Mouse (Mus musculus): ENCODE data around the gene Dhx15.
"Not testable (repeated sequence)": the region's sequence is repeated elsewhere in the genome, so short reads cannot be mapped to it uniquely, and the experiment has no call there.

Dhx15 gene

GRCm38 (mm10) chr5:52190371-52191179, at the start of gene Dhx15:
Gene Dhx15 (minus strand): TSS chr5:52190514.
- peak; percentile 93 for DNase-seq (ENCODE audit: low spot score)

- DNase-seq (ENCODE audit: low spot score) = no peak
Observed at GRCm38 (mm10) chr5:52238877-52239276, 48.6 kb upstream of the Dhx15 start.

- no peak for DNase-seq (ENCODE audit: low spot score)
Observed at GRCm38 (mm10) chr5:52237956-52238735, 47.8 kb upstream of the Dhx15 start.

DNA sequence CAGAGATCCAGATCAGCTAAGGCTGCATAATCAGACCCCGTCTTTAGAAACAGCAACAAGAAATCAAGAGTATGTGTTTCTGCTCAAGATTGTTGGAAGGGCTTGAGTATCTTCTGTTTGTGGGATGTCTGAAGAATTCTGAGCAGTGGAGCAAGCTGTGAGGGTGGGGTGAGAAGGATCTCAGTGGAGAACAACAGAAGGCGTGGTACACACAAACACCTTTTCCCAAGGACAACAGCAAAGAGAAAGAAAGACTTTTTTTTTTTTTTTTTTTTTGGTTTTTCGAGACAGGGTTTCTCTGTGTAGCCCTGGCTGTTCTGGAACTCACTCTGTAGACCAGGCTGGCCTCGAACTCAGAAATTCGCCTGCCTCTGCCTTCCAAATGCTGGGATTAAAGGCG, 46.3 kb upstream of the Dhx15 start:
- not testable (repeated sequence) for DNase-seq (ENCODE audit: low spot score)

DNA sequence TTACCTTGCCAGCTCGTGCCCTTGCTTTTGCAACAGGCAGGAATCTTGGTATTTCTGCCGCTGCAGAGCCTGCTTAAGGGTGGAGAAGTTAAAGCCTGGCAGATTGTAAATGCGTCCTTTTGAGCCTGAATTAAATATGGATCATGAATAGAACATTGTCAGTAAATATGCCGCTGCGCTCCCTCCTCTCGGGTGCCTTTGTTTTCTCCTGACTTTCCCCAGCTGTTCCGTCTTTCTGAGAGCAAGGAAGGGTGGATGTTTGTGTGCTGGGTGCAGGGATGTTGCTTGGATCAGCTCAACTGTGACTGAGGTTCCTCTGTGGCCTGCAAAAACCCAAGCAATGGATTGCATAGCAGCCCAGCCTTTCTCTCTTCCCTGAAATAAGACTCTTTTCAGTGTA, 44.3 kb upstream of the Dhx15 start:
- no peak for DNase-seq (ENCODE audit: low spot score)

DNA sequence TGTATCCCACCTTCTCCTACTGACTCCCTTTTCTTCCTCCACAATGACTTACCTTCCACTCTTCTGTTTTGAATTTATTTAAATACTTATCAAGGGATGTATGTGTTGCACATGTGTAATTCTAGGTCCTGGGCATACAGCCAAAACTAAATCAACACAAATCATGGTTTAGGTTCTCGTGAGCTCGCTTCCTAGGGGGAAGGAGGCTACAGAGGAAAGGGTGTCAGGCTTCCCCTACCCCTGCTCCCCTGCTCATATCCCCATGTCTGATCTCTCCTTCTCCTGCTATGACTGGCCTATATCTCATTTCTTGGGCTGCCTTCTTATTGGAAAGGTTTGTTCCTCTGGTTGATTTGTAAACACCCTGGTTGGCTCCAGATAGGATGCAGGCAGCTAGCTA, 43.6 kb upstream of the Dhx15 start:
- no peak for DNase-seq (ENCODE audit: low spot score)

DNA sequence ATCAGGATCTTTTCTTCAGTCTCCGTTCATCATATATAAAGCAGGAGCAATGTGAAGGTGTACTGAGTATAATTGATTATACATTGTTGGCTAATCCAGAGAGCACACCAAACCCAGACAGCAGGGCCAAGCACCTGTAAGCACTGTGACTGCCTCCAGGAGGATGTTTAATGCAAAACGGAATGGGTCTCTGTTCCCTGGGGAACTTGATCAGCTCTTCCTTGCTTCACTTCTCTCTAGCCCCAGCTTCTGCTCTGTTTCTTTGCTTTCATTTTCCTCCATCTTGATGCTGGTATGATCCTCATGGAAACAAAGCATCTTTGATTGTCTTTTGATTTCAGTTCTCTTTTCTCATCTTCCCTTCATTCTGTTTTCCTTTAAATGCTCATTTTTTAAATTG, 42.3 kb upstream of the Dhx15 start:
- no peak for DNase-seq (ENCODE audit: low spot score)

DNA sequence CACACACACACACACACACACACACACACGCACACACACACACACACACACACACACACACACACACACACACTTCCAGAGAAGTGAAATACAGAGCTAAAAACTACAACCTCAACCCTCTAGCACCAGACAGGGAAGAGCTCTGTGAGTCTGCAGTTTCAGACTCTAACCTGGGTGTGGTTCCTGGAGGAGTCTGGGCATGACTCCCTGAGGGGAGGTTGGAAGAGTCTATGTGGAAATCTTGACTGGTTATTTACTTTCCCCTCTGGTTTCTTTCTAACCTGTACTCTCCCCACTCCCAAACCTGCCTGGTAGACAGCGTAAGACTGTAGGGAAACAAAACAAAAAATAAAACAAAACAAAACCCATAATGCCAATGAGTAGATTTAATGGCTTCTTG, 41.9 kb upstream of the Dhx15 start:
- DNase-seq (ENCODE audit: low spot score) = no peak

DNA sequence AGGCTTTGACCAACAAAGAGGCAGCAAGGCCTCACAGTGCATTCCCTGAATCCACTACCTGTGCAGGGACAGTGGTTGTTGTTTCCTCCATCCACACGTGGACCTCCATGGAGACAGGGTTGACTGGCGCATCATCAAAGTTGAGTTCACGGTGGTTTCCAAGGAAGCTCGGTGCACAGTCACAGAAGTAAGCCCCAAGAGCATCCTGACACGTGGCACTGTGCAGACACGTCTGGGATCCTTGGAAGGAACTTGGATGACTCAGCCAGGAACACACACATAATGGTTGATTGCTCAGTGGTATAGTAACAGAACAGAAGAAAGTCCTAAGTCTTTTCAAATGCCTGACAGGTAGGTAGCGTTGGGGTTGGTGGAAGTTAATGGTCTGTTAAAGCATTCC, 40.2 kb upstream of the Dhx15 start:
- no peak for DNase-seq (ENCODE audit: low spot score)

DNA sequence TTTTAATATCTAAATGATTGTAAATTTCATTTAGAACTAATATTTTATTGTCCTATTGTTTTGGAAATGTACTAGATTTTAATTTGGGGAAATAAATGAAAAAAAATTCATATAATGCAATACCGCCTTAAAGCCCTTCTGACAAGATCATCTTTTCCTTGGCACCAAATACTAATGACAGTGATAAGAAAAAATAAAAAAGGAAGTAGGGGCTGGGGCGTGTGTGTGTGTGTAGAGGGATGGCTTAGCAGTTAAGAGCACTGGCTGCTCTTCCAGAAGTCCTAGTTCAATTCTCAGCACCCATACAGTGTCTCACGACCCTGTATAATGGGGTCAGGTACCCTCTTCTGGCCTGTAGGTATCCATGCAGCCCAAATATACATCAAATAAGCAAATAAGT, 36.4 kb upstream of the Dhx15 start:
- no peak for DNase-seq (ENCODE audit: low spot score)

DNA sequence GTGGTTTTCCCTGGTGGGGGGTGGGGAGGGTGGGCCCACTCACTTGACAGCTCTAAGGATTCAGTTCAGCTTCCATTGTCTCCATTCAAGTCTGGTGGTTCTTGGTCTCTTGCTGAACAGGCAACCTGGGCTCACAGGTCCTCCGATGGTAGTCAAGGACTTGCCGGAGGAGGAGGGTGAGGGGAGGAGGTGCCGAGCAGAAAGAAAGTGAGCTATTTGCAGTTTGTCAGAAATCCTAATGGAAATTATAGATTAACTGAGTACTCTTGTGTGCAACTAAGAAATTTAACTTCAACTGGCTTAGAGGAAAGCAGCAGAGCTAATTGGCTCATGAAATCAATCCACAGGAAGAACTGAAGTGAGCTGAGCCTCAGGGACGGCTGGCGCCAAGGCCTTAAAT, 31.3 kb upstream of the Dhx15 start:
- DNase-seq (ENCODE audit: low spot score) = no peak

GRCm38 (mm10) chr5:52220013-52220804, 29.9 kb upstream of the Dhx15 start:
- DNase-seq (ENCODE audit: low spot score) = no peak

GRCm38 (mm10) chr5:52218238-52218637, 27.9 kb upstream of the Dhx15 start:
- DNase-seq (ENCODE audit: low spot score) = no peak

DNA sequence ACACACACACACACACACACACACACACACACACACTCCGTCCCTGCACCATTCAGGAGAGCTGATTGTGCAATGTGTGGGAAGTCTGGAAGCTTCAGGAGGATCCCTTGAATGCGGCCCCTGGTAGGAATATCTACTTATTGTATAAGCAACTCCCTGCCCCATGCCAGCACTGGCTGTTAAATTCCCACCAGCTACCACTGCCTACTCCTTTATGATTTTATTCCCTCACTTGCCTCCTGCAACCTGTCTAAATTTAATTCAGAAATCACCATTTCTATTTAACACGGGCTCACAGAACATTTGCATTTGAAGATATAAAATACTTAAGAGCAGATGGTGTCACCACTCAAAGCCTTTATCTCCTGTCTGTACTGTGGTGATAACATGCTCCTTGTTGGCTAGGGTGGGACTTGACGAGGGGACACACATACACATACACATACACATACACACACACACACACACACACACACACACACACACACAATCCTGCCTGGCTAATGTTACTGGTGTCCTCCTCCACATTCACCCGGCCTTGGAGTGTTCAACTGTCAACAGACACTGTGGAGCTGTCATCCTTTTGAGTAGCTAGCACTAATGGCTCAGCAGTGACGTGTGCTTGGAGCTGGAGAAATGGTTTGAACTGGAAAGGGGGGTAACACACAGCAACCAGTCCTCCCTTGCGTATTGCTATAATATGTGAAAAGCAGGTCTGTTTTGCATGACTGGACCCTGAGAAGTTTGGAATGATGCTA, 23.0 kb upstream of the Dhx15 start:
- no peak for DNase-seq (ENCODE audit: low spot score)

DNA sequence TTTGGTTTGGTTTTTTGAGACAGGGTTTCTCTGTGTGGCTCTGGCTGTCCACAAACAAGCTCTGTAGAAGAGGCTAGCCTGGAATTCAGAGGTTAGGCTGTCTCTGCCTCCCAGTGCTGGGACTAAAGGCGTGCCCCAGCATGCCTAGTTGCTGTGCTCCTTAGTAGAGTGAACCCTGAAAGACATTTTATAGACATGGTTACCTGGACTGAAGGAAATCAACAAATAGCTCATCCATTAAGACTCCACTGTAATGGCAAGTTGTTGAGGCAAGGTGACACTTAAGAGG, 810 bp upstream of the Dhx15 start:
- no peak for DNase-seq (ENCODE audit: low spot score)

- DNase-seq (ENCODE audit: low spot score) = peak; percentile 70
Observed at GRCm38 (mm10) chr5:52189664-52190365, 499 bp downstream of the Dhx15 start.

GRCm38 (mm10) chr5:52188206-52188605, 2.1 kb downstream of the Dhx15 start:
- DNase-seq (ENCODE audit: low spot score) = no peak

GRCm38 (mm10) chr5:52177326-52177725, 13.0 kb downstream of the Dhx15 start:
- no peak for DNase-seq (ENCODE audit: low spot score)

GRCm38 (mm10) chr5:52168468-52168867, 21.8 kb downstream of the Dhx15 start:
- DNase-seq (ENCODE audit: low spot score) = no peak

DNA sequence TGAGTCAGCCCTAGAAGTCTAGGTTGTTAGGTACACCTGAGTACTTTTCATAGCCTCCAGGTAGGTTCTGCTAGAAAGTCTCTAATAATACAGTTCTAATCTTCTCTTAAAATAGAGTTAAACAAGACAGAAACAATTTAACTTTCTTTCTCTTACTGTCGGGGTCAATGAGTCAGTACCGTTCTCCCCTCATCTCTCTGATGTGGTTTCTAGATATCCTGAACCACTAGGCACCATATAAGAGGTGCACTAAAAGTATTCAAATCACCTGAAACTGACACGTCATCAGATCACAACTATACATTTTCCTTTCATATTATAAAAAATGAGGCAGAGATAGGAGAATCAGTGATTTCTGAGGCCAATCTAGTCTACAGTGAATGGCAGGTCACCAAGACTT, 41.2 kb downstream of the Dhx15 start:
- DNase-seq (ENCODE audit: low spot score) = no peak

DNA sequence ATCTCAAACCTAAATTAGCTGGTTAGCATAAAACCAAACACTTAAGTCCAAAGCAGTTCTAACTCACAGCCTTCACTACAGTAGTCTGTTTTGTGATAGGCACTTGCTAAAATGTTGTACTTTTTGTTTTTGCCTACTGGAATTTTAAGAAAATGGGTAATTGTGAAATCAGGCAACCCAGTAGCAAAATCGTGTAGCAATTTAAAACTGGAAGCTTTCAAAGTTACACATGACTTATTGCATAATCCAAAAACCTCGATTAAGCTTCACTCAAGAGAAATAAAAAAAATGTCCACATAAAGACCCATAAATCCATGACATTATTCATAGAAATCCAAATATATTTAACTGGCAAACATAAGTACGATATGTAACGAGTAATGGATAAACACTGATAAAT, 43.2 kb downstream of the Dhx15 start:
- DNase-seq (ENCODE audit: low spot score) = peak; percentile 28

DNA sequence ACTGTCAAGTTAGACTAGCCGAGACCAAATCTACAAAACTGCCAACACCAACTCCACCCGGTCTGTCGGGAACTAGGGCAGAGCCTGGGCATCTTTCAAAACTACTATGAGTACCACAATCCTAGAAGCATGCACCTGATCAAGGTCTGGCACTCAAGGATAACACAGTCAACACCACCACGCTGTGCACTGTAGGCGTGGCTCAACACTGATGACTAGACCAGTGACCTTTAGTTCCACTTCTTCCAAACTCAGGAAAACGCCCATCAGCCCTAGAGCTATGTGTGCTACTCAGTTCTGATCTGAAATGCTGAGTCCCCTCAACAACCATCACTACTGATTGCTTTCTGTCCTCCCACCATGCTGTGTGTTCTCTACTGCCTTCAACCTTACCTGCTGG, 44.6 kb downstream of the Dhx15 start:
- DNase-seq (ENCODE audit: low spot score) = no peak

All from lung, postnatal 25 days (tissue).